Mouse (Mus musculus): ENCODE measurements at regions not wholly inside any gene's neighbourhood (a gene's known extent, or its start where the extent isn't known, plus 50 kb on each side); places are given as distances from the start of the nearest gene placed in this dataset.

GRCm38 (mm10) chr14:76266249-76266648 is 148.5 kb upstream of the Tsc22d1 start:
- Histone ChIP-seq H3K27me3 (replicated peaks) (no peaks in the 10 kb centered on the region), H3K9me3 (peaks cover 13% of the 10 kb centered on the region), H3K36me3 (replicated peaks; ENCODE audit: low read length) (no peaks in the 10 kb centered on the region), H3K4me3 (replicated peaks) (no peak overlapping the region), H3K4me1 (no peaks in the 10 kb centered on the region)
- TF ChIP-seq GATA1 (IDR thresholded peaks at IDR 0.05; ENCODE audit: borderline replicate concordance, low read length) (no peak), FLI1 (IDR thresholded peaks at IDR 0.05; ENCODE audit: low read length) (no peak)

- Histone ChIP-seq H3K4me3 (replicated peaks) (no peak overlapping the region), H3K27me3 (replicated peaks) (no peaks in the 10 kb centered on the region), H3K36me3 (replicated peaks; ENCODE audit: low read length) (no peaks in the 10 kb centered on the region), H3K4me1 (no peaks in the 10 kb centered on the region), H3K9me3 (peaks cover 6% of the 10 kb centered on the region)
- no peak for TF ChIP-seq GATA1 (IDR thresholded peaks at IDR 0.05; ENCODE audit: borderline replicate concordance, low read length)
Observed at GRCm38 (mm10) chr14:76267091-76267490, 147.7 kb upstream of the Tsc22d1 start.

GRCm38 (mm10) chr14:76271190-76271589 is 143.6 kb upstream of the Tsc22d1 start:
- no peak for TF ChIP-seq FLI1 (IDR thresholded peaks at IDR 0.05; ENCODE audit: low read length)
- TF ChIP-seq GATA1 (IDR thresholded peaks at IDR 0.05; ENCODE audit: borderline replicate concordance, low read length) = no peak
- Histone ChIP-seq H3K4me3 (replicated peaks) (no peak overlapping the region), H3K9me3 (peaks cover 7% of the 10 kb centered on the region), H3K4me1 (no peaks in the 10 kb centered on the region), H3K27me3 (replicated peaks) (no peaks in the 10 kb centered on the region), H3K36me3 (replicated peaks; ENCODE audit: low read length) (no peaks in the 10 kb centered on the region)

GRCm38 (mm10) chr14:76272840-76273239 is 141.9 kb upstream of the Tsc22d1 start:
- TF ChIP-seq FLI1 (IDR thresholded peaks at IDR 0.05; ENCODE audit: low read length) = no peak
- no peak for TF ChIP-seq GATA1 (IDR thresholded peaks at IDR 0.05; ENCODE audit: borderline replicate concordance, low read length)
- peaks cover 8% of the 10 kb centered on the region for H3K9me3 ChIP-seq

GRCm38 (mm10) chr14:76276655-76277054 is 138.1 kb upstream of the Tsc22d1 start:
- H3K36me3 ChIP-seq (replicated peaks; ENCODE audit: low read length) = no peaks in the 10 kb centered on the region
- no peaks in the 10 kb centered on the region for H3K27me3 ChIP-seq (replicated peaks)
- H3K4me3 ChIP-seq (replicated peaks) = no peak overlapping the region
- peaks cover 18% of the 10 kb centered on the region for H3K9me3 ChIP-seq
- no peaks in the 10 kb centered on the region for H3K4me1 ChIP-seq
- no peak for TF ChIP-seq FLI1 (IDR thresholded peaks at IDR 0.05; ENCODE audit: low read length)
- TF ChIP-seq GATA1 (IDR thresholded peaks at IDR 0.05; ENCODE audit: borderline replicate concordance, low read length) = no peak

More at GRCm38 (mm10) chr14:76272840-76273239, 141.9 kb upstream of the Tsc22d1 start:
- Histone ChIP-seq H3K36me3 (replicated peaks; ENCODE audit: low read length) (no peaks in the 10 kb centered on the region), H3K4me3 (replicated peaks) (no peak overlapping the region), H3K27me3 (replicated peaks) (no peaks in the 10 kb centered on the region), H3K4me1 (no peaks in the 10 kb centered on the region)

GRCm38 (mm10) chr14:76278751-76279450 is 135.9 kb upstream of the Tsc22d1 start:
- Histone ChIP-seq H3K4me3 (replicated peaks) (peak overlapping the region; percentile 11), H3K9me3 (peaks cover 19% of the 10 kb centered on the region), H3K27me3 (replicated peaks) (no peaks in the 10 kb centered on the region), H3K4me1 (no peaks in the 10 kb centered on the region), H3K36me3 (replicated peaks; ENCODE audit: low read length) (no peaks in the 10 kb centered on the region)
- TF ChIP-seq GATA1 (IDR thresholded peaks at IDR 0.05; ENCODE audit: borderline replicate concordance, low read length) (no peak), FLI1 (IDR thresholded peaks at IDR 0.05; ENCODE audit: low read length) (no peak)

- Histone ChIP-seq H3K36me3 (replicated peaks; ENCODE audit: low read length) (no peaks in the 10 kb centered on the region), H3K4me3 (replicated peaks) (no peak overlapping the region), H3K9me3 (peaks cover 19% of the 10 kb centered on the region), H3K4me1 (no peaks in the 10 kb centered on the region), H3K27me3 (replicated peaks) (no peaks in the 10 kb centered on the region)
- no peak for TF ChIP-seq GATA1 (IDR thresholded peaks at IDR 0.05; ENCODE audit: borderline replicate concordance, low read length)
- TF ChIP-seq FLI1 (IDR thresholded peaks at IDR 0.05; ENCODE audit: low read length) = no peak
Observed at GRCm38 (mm10) chr14:76279561-76279960, 135.2 kb upstream of the Tsc22d1 start.

- Histone ChIP-seq H3K4me3 (replicated peaks) (no peak overlapping the region), H3K4me1 (no peaks in the 10 kb centered on the region), H3K27me3 (replicated peaks) (no peaks in the 10 kb centered on the region), H3K36me3 (replicated peaks; ENCODE audit: low read length) (no peaks in the 10 kb centered on the region), H3K9me3 (peaks cover 16% of the 10 kb centered on the region)
- TF ChIP-seq GATA1 (IDR thresholded peaks at IDR 0.05; ENCODE audit: borderline replicate concordance, low read length) (no peak), FLI1 (IDR thresholded peaks at IDR 0.05; ENCODE audit: low read length) (no peak)
Observed at GRCm38 (mm10) chr14:76281867-76282266, 132.9 kb upstream of the Tsc22d1 start.

GRCm38 (mm10) chr14:76287768-76288167 is 127.0 kb upstream of the Tsc22d1 start:
- TF ChIP-seq GATA1 (IDR thresholded peaks at IDR 0.05; ENCODE audit: borderline replicate concordance, low read length) (no peak), FLI1 (IDR thresholded peaks at IDR 0.05; ENCODE audit: low read length) (no peak)
- Histone ChIP-seq H3K4me1 (no peaks in the 10 kb centered on the region), H3K9me3 (peaks cover 6% of the 10 kb centered on the region), H3K36me3 (replicated peaks; ENCODE audit: low read length) (no peaks in the 10 kb centered on the region), H3K4me3 (replicated peaks) (no peak overlapping the region), H3K27me3 (replicated peaks) (no peaks in the 10 kb centered on the region)

- no peak for TF ChIP-seq GATA1 (IDR thresholded peaks at IDR 0.05; ENCODE audit: borderline replicate concordance, low read length)
- TF ChIP-seq FLI1 (IDR thresholded peaks at IDR 0.05; ENCODE audit: low read length) = no peak
- H3K4me3 ChIP-seq (replicated peaks) = no peak overlapping the region
- H3K4me1 ChIP-seq = no peaks in the 10 kb centered on the region
- no peaks in the 10 kb centered on the region for H3K9me3 ChIP-seq
- H3K36me3 ChIP-seq (replicated peaks; ENCODE audit: low read length) = no peaks in the 10 kb centered on the region
- no peaks in the 10 kb centered on the region for H3K27me3 ChIP-seq (replicated peaks)
Observed at GRCm38 (mm10) chr14:76290401-76291018, 124.3 kb upstream of the Tsc22d1 start.

All from megakaryocyte, embryonic 14.5 days (primary cell).